Mouse (Mus musculus): ENCODE results near the gene Nrxn3. TPM values are rescaled to one million over a fixed set of nuclear protein-coding genes. Genes with fewer than 3 reads are reported as not detected.

Nrxn3 gene
- polyA plus RNA-seq, 1 experiment: not detected

- Histone ChIP-seq H3K4me1 (ENCODE audit: control insufficient read depth, insufficient read depth, low read length) (no peaks in the 10 kb centered on the region), H3K27ac (ENCODE audit: insufficient read depth, low read length) (no peak overlapping the region), H3K4me3 (ENCODE audit: insufficient read depth, low read length) (no peak overlapping the region)
- no peak for TF ChIP-seq CTCF (IDR thresholded peaks at IDR 0.05; ENCODE audit: borderline replicate concordance, insufficient read depth, low read length)
- no peak for TF ChIP-seq POLR2A (IDR thresholded peaks at IDR 0.05; ENCODE audit: low read depth, low read length)
These were observed 118.7 kb downstream of the Nrxn3 start for GRCm38 (mm10) chr12:88841350-88841749.

GRCm38 (mm10) chr12:88850400-88851179 is 127.9 kb downstream of the Nrxn3 start:
- no peak for TF ChIP-seq CTCF (IDR thresholded peaks at IDR 0.05; ENCODE audit: borderline replicate concordance, insufficient read depth, low read length)
- TF ChIP-seq POLR2A (IDR thresholded peaks at IDR 0.05; ENCODE audit: low read depth, low read length): no peak
- no peak overlapping the region for H3K27ac ChIP-seq (ENCODE audit: insufficient read depth, low read length)
- H3K4me3 ChIP-seq (ENCODE audit: insufficient read depth, low read length): no peak overlapping the region
- H3K4me1 ChIP-seq (ENCODE audit: control insufficient read depth, insufficient read depth, low read length): no peaks in the 10 kb centered on the region

- Histone ChIP-seq H3K4me3 (ENCODE audit: insufficient read depth, low read length) (no peak overlapping the region), H3K4me1 (ENCODE audit: control insufficient read depth, insufficient read depth, low read length) (no peaks in the 10 kb centered on the region), H3K27ac (ENCODE audit: insufficient read depth, low read length) (no peak overlapping the region)
- no peak for TF ChIP-seq CTCF (IDR thresholded peaks at IDR 0.05; ENCODE audit: borderline replicate concordance, insufficient read depth, low read length)
- TF ChIP-seq POLR2A (IDR thresholded peaks at IDR 0.05; ENCODE audit: low read depth, low read length): no peak
These were observed 131.4 kb downstream of the Nrxn3 start for GRCm38 (mm10) chr12:88854039-88854438.

GRCm38 (mm10) chr12:88857701-88858100 is 135.0 kb downstream of the Nrxn3 start:
- Histone ChIP-seq H3K4me3 (ENCODE audit: insufficient read depth, low read length) (no peak overlapping the region), H3K27ac (ENCODE audit: insufficient read depth, low read length) (no peak overlapping the region), H3K4me1 (ENCODE audit: control insufficient read depth, insufficient read depth, low read length) (no peaks in the 10 kb centered on the region)
- no peak for TF ChIP-seq POLR2A (IDR thresholded peaks at IDR 0.05; ENCODE audit: low read depth, low read length)
- TF ChIP-seq CTCF (IDR thresholded peaks at IDR 0.05; ENCODE audit: borderline replicate concordance, insufficient read depth, low read length): no peak

GRCm38 (mm10) chr12:88859456-88860345 is 137.0 kb downstream of the Nrxn3 start:
- no peak for TF ChIP-seq POLR2A (IDR thresholded peaks at IDR 0.05; ENCODE audit: low read depth, low read length)
- no peak for TF ChIP-seq CTCF (IDR thresholded peaks at IDR 0.05; ENCODE audit: borderline replicate concordance, insufficient read depth, low read length)

GRCm38 (mm10) chr12:88860397-88860796 is 137.7 kb downstream of the Nrxn3 start:
- TF ChIP-seq POLR2A (IDR thresholded peaks at IDR 0.05; ENCODE audit: low read depth, low read length): no peak
- no peak for TF ChIP-seq CTCF (IDR thresholded peaks at IDR 0.05; ENCODE audit: borderline replicate concordance, insufficient read depth, low read length)
- H3K4me3 ChIP-seq (ENCODE audit: insufficient read depth, low read length): no peak overlapping the region
- H3K4me1 ChIP-seq (ENCODE audit: control insufficient read depth, insufficient read depth, low read length): no peaks in the 10 kb centered on the region
- H3K27ac ChIP-seq (ENCODE audit: insufficient read depth, low read length): no peak overlapping the region

More at GRCm38 (mm10) chr12:88859456-88860345, 137.0 kb downstream of the Nrxn3 start:
- Histone ChIP-seq H3K27ac (ENCODE audit: insufficient read depth, low read length) (no peak overlapping the region), H3K4me3 (ENCODE audit: insufficient read depth, low read length) (no peak overlapping the region), H3K4me1 (ENCODE audit: control insufficient read depth, insufficient read depth, low read length) (no peaks in the 10 kb centered on the region)

GRCm38 (mm10) chr12:88863069-88863468 is 140.4 kb downstream of the Nrxn3 start:
- TF ChIP-seq POLR2A (IDR thresholded peaks at IDR 0.05; ENCODE audit: low read depth, low read length) (no peak), CTCF (IDR thresholded peaks at IDR 0.05; ENCODE audit: borderline replicate concordance, insufficient read depth, low read length) (no peak)
- Histone ChIP-seq H3K27ac (ENCODE audit: insufficient read depth, low read length) (no peak overlapping the region), H3K4me3 (ENCODE audit: insufficient read depth, low read length) (no peak overlapping the region), H3K4me1 (ENCODE audit: control insufficient read depth, insufficient read depth, low read length) (no peaks in the 10 kb centered on the region)

- H3K4me3 ChIP-seq (ENCODE audit: insufficient read depth, low read length): no peak overlapping the region
- H3K4me1 ChIP-seq (ENCODE audit: control insufficient read depth, insufficient read depth, low read length): no peaks in the 10 kb centered on the region
- H3K27ac ChIP-seq (ENCODE audit: insufficient read depth, low read length): no peak overlapping the region
- no peak for TF ChIP-seq POLR2A (IDR thresholded peaks at IDR 0.05; ENCODE audit: low read depth, low read length)
- TF ChIP-seq CTCF (IDR thresholded peaks at IDR 0.05; ENCODE audit: borderline replicate concordance, insufficient read depth, low read length): no peak
These were observed 145.6 kb downstream of the Nrxn3 start for GRCm38 (mm10) chr12:88868288-88868687.

GRCm38 (mm10) chr12:88897331-88897730 is 174.7 kb downstream of the Nrxn3 start:
- H3K4me1 ChIP-seq (ENCODE audit: control insufficient read depth, insufficient read depth, low read length): no peaks in the 10 kb centered on the region
- no peak overlapping the region for H3K27ac ChIP-seq (ENCODE audit: insufficient read depth, low read length)
- no peak overlapping the region for H3K4me3 ChIP-seq (ENCODE audit: insufficient read depth, low read length)
- TF ChIP-seq CTCF (IDR thresholded peaks at IDR 0.05; ENCODE audit: borderline replicate concordance, insufficient read depth, low read length) (no peak), POLR2A (IDR thresholded peaks at IDR 0.05; ENCODE audit: low read depth, low read length) (no peak)
